Mouse (Mus musculus) adrenal gland, postnatal 14 days (tissue): ENCODE measurements around the gene Gpatch4. TPM values are rescaled to one million over a fixed set of nuclear protein-coding genes. Genes with fewer than 3 reads are reported as not detected.
A peak's percentile ranks its signal among the peaks of the same experiment; 100 is the strongest.

Source experiments
- DNase-seq: peaks from one replicate; pipeline ENCODE4 v3.0.0; 2021; ENCODE audit warnings: mixed read lengths
- long read RNA-seq, 2 experiments: library from polyadenylated mRNA; stranded (forward); transcript quantifications; one replicate each; pipeline ENCODE4 v2.0.0; 2021
- total RNA-seq: library from RNA; stranded (reverse); gene quantifications from 2 replicates; pipeline ENCODE4 v1.2.3, GENCODE M21; 2021

The Gpatch4 gene
- 15.7 and 22.5 TPM in 2 replicates for total RNA-seq
- long read RNA-seq, experiment 1, transcript Gpatch4-201 (8 exons, 1,630 nt): major isoform, 27 of 37 reads
- long read RNA-seq, experiment 1, partial matches to known transcripts: 1 of 37 reads
- long read RNA-seq, experiment 1, other reads (novel, unspliced or antisense): 9 of 37 reads
- long read RNA-seq, experiment 2, transcript Gpatch4-201 (8 exons, 1,630 nt): major isoform, 11 of 16 reads
- long read RNA-seq, experiment 2, partial matches to known transcripts: 4 of 16 reads
- long read RNA-seq, experiment 2, other reads (novel, unspliced or antisense): 1 of 16 reads

DNA sequence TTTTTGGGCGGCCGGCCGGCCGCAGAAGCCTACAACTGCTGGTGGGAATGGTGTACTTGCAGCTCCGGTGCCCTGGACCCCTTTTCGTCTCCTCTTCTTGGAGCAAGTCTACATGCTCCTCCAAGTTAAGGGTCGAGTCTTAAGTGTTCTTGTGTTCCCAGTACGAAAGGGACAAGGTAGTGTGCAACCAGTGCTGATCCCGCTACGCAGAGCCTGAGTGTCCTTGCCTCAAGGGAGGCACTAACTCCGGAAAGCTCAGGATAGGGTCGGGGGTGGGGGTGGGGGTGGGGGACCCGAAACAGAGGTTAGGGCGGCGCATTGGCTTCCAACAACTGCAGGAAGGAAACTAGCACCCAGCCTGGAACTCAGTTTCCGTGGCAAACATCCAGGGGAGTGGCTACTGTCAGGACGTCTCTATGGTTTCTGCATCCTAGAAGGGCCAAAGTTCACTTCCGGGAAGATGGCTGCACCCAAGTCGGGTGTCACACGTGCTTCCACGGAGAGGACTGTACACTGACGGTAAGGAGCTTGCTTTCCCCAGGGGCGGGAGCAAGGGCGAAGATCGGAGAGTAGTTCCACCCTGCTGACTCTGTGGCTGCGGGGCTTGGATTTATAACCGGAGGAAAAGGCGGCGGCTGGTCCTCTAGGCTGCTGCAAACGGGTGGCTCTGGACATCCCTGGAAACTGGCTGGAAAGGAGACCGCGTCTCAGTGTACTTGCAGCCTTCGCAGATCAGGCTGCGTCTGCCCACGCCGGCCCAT is at the start of gene Gpatch4:
Gene Gpatch4, plus strand, starts transcription at position 448 of the 761 bp plus-strand sequence.
- DNase-seq: peak; percentile 92

DNA sequence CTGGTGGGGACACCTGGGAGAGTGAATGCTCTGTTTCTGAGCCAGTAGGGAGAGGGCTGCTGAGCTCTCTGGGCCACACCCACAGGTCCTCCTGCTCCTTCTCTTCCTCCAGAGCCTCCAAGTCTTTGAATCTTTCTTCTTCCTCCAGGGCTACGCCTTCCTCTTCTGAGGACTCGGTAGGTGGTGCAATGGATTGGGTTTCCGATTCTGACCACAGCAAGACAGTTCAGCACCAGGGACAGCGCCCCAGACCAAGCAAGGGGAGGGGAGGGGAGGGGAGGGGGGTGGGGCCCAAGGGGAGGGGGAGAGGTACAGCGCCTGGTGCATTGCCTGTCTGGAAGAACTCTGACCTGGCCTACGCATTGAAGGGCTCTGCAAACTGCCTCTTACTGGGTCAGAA is 49.5 kb upstream of the Gpatch4 start:
- DNase-seq: peak; percentile 78

DNA sequence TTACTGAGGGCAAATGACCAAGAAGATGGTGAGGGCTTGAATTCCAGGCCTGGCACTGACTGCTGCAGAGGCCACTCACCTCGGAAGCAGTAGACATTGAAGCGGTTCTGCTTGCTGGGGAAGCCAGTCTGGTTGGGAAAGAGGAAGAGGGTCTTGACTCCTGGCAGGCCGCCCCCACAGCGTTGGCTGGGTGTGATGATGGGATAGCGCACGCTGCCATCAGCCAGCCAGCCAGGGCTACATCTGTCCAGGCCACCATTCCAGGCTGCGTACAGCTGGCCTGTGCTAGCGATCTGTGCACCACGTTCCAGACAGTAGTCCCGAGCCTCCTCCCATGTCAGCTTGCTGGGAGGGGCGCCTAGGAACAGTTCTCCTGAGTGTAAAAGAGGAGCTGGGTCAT is 47.6 kb upstream of the Gpatch4 start:
- no peak for DNase-seq

DNA sequence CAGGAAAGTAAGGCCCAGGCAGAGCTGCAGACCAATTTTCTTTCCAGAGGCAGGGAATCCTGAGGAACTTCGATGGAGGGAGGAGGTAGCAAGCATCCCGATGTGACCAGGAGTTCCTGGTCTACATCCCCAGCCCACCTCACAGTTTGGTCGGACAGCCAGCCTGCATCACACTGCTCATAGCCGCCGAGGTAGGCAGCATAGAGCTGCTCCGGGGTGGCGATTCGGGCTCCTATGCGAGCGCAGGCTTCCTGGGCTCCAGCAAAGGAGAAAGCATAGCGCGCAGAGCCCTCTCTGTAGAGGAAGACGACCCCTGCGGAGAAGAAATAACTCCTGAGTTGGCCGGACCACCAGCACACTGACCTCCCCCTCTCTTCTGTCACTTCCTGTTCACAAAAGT is 46.5 kb upstream of the Gpatch4 start:
- no peak for DNase-seq

DNA sequence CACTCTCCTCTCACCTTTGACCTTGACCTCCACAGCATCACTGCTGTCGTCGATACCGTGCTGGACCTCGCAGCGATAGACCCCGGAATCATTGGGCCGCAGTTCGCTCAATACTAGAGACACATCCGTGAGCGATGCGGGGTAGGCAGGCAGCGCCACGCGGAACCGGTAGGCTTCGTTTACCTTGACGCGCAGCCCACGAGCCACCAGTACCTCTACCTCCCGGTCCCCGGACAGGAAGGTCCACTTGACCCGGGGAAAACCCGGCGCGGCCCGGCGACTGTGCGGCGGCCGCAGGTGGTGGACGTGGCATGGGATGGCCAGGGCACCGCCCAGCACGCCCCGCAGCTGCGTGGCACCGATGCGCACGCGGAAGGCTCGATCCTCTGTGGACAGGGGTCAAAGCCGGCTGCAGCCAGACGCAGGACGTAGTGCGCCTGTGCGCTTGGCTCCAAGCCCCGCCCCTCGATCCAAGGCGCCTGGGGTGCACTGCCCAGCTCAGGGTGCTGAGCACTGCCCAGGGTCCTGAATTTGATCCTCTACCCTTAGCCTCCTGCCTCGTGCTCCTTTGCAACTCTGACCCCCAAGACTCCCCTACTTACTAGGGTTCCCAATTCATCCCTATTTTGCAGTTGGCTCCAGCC is 45.8 kb upstream of the Gpatch4 start:
- DNase-seq: peak; percentile 79

DNA sequence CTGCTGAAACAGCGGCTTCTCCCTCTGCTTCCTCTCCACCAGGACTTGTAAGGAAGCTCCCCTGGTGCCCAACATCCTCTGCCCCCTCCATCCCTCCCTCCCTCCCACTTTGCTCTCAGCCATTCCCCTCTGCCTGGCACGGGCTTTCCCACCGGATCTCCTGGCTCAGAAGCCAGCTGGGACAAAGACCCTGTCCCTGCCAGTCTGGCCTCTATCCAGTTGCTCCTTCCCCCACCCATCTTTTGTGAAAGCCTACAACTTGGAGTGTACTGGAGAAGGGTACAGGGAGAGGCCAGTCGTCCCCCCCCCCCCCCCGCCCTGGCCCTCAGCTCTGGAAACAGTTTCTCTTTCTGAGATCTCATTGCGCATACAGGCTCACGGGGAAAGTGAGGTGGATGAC is 44.2 kb upstream of the Gpatch4 start:
- DNase-seq: no peak

DNA sequence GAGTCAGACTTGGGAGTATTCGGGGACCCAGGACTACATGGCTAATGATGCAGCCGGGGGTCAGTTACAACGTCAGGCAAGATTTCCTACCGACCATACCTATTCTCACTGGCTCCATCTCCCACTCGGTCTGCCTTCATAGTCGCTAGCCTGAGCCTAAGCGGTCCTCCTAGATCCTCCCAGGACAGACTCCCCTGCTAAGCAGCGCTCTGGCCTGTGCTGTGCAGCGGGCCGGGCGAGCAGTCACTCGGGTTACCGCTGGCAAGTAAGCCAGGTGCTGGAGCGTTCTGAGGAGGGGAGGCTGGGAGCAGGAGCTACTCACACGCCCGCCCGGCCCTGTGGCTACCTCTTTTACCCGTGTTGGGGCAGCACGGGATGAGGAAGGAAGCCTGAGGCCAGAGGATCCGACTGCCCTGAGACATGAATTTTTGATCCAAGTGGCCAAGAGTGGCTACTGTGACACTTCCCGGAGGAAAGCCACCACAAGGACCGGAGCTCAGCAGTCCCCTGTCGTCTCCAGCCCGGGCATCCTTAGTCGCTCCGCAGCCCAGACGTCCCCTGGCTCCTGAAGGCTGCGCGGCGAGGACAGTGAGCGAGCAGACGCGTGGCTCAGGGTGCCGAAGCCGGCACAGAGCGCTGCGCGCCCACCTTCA is 43.5 kb upstream of the Gpatch4 start:
- DNase-seq: peak; percentile 37

DNA sequence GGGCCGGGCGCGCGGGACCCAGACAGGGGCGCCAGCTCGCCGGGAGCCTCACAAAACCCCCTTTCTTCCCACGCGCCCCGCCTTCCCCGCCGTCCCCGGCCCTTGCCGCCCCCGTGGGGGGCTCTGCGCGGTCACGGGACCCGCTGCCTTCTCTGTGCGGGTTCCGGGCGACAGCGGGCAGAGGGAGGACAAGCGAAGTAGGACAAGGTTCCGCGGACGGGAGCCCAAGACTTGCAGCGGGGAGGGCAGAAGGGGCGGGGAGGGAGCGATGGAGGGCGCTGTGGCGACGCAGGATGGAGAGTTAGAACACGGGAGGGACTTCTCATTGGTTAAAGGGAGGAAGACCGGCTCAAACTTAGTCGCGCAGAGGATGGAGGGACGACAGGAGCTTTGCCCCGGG is 42.7 kb upstream of the Gpatch4 start, which contains the start of gene Bcan:
Gene Bcan, minus strand, starts transcription at position 50 of the 400 bp plus-strand sequence.
- DNase-seq: peak; percentile 82

DNA sequence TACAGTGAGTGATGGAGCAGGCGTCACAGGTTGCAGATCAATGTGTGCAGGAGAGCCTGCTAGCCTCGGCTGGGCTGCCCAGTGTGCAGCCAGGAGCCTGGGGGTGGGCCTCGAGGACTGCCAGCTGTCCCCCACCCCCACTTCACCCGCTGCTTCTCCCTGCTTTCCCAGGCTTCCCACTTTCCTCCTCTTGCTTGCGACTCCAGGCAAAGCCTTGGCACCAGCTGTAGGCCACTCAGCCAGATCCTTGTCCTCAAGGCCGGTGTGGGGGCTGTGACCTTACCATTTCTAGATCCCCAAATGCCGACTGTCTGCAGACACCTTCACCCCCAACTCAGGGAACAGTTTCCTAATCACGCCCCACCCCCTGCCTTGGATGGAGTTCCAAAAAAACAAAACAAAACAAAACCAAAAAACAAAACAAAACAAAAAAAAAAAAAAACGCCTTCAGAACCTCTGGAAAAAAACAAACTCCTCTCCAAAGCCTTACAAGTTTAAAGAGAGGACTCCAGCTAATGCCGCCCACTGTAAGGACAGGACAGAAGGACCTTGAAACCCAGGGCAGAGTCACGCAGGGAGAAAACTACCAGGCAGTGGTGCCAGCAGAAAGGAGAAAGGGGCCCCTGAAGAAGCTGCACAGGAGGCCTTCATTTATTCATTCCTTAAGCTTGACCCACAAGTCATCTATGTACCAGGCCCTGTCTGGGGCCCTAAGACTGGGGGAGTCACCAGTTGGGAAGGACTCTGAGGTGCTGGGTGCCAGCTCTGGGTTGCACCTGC is 41.9 kb upstream of the Gpatch4 start:
- DNase-seq: peak; percentile 73

DNA sequence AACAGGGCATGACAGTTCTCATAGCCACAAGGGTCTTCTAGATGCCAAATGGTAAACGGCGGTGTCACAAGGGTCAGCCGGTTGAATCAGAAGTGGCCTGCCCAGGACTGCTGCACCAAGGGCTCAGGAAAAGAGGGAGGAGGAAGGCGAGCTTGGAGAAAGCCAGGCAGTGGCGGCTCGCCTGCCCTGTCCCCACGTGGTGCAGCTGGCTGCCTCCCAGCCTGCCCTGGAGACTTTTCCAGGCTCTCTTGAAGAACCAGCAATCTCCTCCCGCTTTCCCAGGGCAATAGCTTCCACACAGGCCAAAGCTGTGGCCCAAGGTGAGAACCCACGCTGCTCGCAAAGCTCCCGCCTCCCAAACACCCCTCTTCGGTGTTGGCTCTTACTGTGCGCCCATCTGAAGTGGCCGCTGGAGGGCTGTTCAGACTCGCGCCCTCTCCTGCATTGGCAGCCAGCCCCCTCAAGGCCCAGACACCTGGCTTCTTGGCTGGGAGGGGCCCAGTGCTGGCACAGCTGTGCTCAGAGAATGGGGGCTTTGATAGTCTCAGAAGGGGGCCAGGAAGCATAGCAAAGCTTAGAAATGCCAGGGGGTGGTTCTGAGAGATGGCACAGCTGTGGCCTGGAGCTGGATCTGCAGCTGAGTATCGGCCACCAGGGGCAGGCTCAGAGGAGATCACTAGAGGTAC is 40.5 kb upstream of the Gpatch4 start:
- DNase-seq: peak; percentile 71

DNA sequence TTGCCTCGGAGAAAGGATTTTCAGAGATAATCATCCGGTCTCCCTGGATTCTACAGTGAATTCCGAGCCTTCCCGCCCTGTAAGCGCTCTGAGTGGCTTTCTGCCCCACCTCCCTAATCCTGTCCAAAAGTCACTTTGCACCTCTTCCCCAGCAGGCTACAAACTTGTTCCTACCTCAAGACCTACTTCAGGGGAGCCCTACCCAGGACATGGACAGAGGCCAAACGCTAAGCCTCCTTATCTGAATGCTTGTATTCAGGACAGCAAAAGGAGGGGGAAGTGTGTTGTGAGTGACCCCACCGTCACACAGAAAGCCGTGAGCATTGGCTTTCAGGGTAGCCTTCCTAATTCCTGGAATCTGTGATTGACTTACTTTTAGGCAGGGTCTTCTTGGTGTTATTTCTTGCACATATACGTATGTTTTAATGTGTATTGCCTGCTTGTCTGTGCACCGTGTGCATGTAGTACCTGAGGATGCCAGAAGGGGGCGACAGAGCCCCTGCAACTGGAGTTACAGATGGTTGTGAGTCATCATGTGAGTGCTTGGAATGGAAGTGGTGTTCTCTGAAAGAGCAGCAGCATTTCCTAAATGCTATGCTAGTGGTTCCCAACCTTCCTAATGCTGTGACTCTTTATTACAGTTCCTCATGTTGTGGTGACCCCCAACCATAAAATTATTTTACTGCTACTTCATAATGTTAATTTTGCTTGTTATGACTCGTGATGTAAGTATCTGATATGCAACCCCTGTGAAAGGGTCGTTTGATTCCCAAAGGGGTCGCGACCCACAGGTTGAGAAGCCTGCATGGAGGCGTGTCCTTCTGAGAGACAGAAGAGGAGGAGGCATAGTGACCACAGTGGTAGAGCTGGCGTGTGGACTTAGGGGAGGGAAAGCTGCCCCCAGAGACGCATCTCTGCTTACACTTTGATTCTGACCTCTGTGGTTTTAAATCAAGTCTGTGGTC is 36.8 kb upstream of the Gpatch4 start:
- no peak for DNase-seq

DNA sequence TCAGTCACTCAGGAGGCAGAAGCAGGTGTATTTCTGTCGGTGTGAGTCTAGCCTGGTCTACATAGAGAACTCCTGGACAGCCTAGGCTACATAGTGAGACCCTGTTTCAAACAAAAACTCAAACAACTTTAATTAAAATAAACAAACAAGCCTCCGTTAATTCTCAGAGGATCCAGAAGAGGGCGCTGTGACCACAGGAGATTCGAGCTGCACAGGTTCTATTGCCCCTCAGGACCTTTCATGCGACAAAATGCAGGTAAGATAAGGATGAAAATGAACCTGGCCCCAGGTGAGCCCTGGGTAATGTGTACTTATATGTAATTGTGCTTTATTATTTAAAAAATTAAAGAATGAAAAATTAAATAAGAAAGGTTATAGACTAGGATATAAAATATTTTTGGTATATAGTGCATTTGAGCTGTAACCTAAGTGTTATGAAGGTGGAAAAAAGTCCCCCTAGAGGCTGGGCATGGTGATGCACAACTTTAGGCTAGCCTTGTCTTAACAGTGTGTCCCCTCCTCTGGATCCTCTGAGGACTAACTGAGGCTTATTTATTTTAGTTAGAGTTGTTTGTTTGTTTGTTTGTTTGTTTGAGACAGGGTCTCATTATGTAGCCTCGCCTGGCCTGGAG is 32.2 kb upstream of the Gpatch4 start:
- peak; percentile 53 for DNase-seq

DNA sequence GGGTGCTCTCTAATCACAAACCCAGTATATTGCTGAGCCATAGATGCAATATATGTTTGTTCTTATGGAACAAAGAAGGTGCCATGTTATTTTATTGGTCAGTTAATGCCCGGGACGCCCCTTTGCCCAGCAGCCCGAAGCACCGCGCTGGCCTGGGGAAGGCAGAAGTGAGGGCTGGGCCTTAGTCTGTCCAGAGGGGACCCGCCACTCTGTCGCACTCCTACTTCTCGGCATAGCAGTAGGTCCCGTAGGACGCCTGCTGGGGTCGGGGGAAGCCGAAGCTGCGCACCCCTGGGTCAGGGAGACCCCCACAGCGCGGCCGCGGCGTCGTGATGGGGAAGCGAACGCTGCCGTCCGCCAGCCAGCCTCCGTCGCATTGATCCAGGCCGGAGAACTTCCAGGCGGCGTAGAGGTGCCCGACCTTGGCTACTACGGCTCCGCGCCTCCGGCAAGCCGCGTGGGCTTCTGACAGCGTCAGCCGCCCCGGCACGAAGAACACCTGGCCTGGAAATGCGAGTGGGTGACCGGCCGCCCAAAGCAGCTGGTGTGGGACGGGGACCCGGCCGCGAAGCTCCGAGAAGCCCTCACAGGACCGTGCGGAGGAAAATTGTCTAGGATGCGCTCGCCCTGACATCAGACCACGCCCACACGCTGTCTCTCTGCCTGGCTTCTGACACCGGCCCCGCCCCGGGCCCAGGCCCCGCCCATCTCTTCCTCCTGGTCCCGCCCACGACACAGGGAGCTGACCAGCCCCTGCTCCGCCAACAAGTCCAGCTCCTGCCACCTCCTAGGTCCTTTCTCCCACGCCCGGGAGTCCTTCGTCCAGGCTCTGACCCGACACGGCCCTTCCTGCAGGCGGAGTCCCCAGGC is 20.4 kb upstream of the Gpatch4 start:
- peak; percentile 96 for DNase-seq

DNA sequence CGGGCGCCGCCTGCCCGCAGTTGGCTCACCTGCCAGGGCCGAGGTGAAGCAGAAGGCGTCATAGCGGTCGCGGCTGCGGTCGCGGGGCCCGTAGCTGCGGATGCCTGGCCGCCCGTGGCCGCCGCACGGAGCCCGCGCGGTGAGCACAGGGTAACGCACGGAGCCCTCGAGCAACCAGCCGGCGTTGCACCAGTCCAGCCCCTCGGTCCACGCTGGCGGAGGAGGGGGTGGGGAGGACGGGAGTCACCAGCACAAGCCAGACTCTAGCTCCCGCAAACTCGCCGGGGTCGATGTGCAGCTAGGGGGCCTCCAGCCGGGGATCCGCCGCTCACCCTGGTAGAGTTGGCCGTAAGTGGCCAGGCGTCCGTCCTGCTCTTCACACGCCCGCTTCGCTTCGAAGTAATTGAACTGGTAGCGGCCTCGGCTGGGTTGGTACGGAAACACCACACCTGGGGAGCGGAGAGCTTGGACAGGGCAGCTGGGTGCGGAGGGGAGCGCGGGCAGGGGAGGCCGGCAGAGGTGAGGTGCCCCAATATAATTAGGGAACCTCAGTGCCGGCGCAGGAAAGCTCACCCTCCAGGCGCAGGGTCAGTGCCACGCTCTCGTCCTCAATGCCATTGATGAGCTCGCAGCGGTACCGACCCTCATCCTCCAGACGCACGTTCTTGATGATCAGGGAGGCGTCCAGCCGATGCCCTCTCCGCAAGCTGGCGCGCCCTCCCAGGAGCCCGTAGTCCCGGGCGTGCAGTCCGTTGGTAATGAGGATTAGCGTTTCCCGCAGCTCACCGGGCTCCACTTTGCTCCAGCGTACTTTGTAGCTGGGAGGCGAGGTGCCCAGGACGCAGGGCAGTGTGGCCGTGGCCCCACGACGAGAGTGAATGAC is 19.5 kb upstream of the Gpatch4 start:
- DNase-seq: peak; percentile 18

DNA sequence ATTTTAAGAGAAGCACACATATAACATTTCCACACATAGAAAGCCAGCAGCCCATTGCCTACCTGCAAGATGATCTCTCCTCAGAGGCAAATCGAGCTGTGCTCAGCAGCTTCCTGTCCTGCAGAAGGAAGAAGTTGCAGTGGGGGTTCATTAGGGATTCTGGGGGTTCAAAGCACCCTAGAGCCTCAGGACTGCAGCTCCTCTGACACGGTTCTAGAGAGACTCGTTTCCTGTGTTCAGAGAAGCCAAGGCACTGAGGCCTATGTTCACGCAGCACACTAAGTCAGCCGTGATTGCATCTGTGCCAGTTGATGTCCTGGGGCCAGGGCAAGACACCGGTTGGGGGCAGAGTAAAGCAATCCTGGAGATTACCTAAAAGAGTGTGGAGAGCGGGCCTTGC is 16.1 kb upstream of the Gpatch4 start:
- DNase-seq: no peak

DNA sequence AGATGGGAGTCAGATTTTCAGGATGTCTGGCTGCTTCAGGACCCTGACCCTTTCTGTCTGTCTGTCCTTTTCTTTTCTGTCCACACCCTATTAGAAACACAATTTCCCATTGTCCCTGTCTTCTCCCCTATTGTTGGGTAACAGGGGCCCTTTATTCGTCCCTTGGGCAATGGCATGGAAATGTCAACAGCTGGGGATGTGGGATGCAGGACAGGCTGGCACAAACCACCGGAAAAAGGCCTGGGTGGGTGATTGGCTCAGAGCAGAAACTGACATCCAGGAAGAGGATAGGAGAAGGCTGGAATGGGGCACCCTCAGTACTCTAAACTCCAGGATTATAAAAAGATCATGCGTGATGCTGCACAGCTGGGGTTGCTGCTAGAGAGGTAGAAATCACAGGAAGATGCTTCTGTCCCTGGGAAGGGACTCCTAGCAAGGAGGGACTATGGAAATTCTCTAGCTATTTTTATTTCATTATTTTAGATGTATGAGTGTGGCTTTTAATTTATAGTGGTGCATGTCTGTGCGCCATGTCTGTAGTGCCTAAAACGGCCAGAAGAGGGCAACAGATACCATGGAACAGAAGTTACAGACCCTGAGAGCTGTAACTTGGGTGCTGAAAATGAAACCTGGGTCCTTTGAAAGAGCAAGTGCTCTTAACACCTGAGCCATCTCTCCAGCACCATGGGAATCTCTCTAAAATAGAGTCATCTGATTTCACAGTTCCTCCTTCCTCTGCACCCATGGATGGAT is 15.3 kb upstream of the Gpatch4 start, which contains the start of gene Hapln2:
Gene Hapln2, minus strand, starts transcription at position 150 of the 753 bp plus-strand sequence.
- peak; percentile 26 for DNase-seq
